Mouse (Mus musculus): ENCODE data around the gene Mon1a. TPM values are rescaled to one million over a fixed set of nuclear protein-coding genes. Genes with fewer than 3 reads are reported as not detected.

The Mon1a gene
- polyA plus RNA-seq, 1 experiment from 2014 or later, result 5.8 TPM

GRCm38 (mm10) chr9:107949184-107949921 lies 61.4 kb downstream of the Mon1a start:
- 67% methylated on average over 13 of the region's 13 CpGs for WGBS (ENCODE audit: insufficient replicate concordance)
- DNase-seq, result no peak
- Histone ChIP-seq H3K27me3 (ENCODE audit: insufficient read depth, low read length) (no peaks in the 10 kb centered on the region), H3K4me2 (ENCODE audit: low read depth, low read length) (no peak overlapping the region), H3K9me3 (ENCODE audit: low read length) (no peaks in the 10 kb centered on the region), H3K4me1 (ENCODE audit: insufficient read depth) (peaks cover 14% of the 10 kb centered on the region), H3K36me3 (replicated peaks; ENCODE audit: insufficient read depth, low read length) (no peaks in the 10 kb centered on the region), H3K4me3 (ENCODE audit: low read depth, low read length) (no peak overlapping the region), H3K27ac (ENCODE audit: low read depth) (no peak overlapping the region), H3K9ac (replicated peaks) (no peak overlapping the region)
- TF ChIP-seq CTCF (IDR thresholded peaks at IDR 0.05; ENCODE audit: low read depth), result no peak
- TF ChIP-seq EP300 (IDR thresholded peaks at IDR 0.05; ENCODE audit: low read depth), result no peak
- ATAC-seq, result no peak

- peak within 1 kb of the TSS; percentile 75 for H3K27ac ChIP-seq (ENCODE audit: low read depth)
- DNase-seq, result no peak
- no peak for ATAC-seq
- H3K27me3 ChIP-seq (ENCODE audit: insufficient read depth, low read length), result no peaks in the 10 kb centered on the region
- H3K9me3 ChIP-seq (ENCODE audit: low read length), result no peaks in the 10 kb centered on the region
- no peaks in the 10 kb centered on the region for H3K36me3 ChIP-seq (replicated peaks; ENCODE audit: insufficient read depth, low read length)
- WGBS (ENCODE audit: insufficient replicate concordance), result 78% methylated on average over 10 of the region's 10 CpGs
- TF ChIP-seq CTCF (IDR thresholded peaks at IDR 0.05; ENCODE audit: low read depth) (no peak), EP300 (IDR thresholded peaks at IDR 0.05; ENCODE audit: low read depth) (no peak)
- H3K9ac ChIP-seq (replicated peaks), result peak within 1 kb of the TSS; percentile 59
- peak within 1 kb of the TSS; percentile 70 for H3K4me2 ChIP-seq (ENCODE audit: low read depth, low read length)
- H3K4me1 ChIP-seq (ENCODE audit: insufficient read depth), result peaks cover 14% of the 10 kb centered on the region
- peak within 1 kb of the TSS; percentile 70 for H3K4me3 ChIP-seq (ENCODE audit: low read depth, low read length)
Observed at GRCm38 (mm10) chr9:107949922-107950235, 61.9 kb downstream of the Mon1a start, which contains the start of gene Traip. Gene Traip (plus strand): TSS chr9:107950136.

- Histone ChIP-seq H3K36me3 (replicated peaks; ENCODE audit: insufficient read depth, low read length) (no peaks in the 10 kb centered on the region), H3K27me3 (ENCODE audit: insufficient read depth, low read length) (no peaks in the 10 kb centered on the region), H3K9ac (replicated peaks) (peak overlapping the region; percentile 59), H3K27ac (ENCODE audit: low read depth) (peak overlapping the region; percentile 75), H3K9me3 (ENCODE audit: low read length) (no peaks in the 10 kb centered on the region), H3K4me2 (ENCODE audit: low read depth, low read length) (peak overlapping the region; percentile 70), H3K4me1 (ENCODE audit: insufficient read depth) (peaks cover 14% of the 10 kb centered on the region), H3K4me3 (ENCODE audit: low read depth, low read length) (peak overlapping the region; percentile 70)
- TF ChIP-seq CTCF (IDR thresholded peaks at IDR 0.05; ENCODE audit: low read depth) (no peak), EP300 (IDR thresholded peaks at IDR 0.05; ENCODE audit: low read depth) (peak; percentile 61)
- ATAC-seq (peak; percentile 94), DNase-seq (peak; percentile 93)
- 16% methylated on average over 45 of the region's 45 CpGs for WGBS (ENCODE audit: insufficient replicate concordance)
Observed at GRCm38 (mm10) chr9:107950460-107951355, 62.8 kb downstream of the Mon1a start.

Other genes with a start within 250 kb of the Mon1a start
- gene Slc38a3, start 218.6 kb upstream of the Mon1a start, polyA plus RNA-seq (2015; fragmentation: Nextera tagmentation; extraction: Ambion mirVana), result 147 and 174 TPM in 2 replicates
- 5.8 and 6.2 TPM in 2 replicates for gene Gnat1, start 208.4 kb upstream of the Mon1a start, polyA plus RNA-seq (2015; fragmentation: Nextera tagmentation; extraction: Ambion mirVana)
- 0.76 and 1.1 TPM in 2 replicates for gene Sema3f, start 177.7 kb upstream of the Mon1a start, polyA plus RNA-seq (2015; fragmentation: Nextera tagmentation; extraction: Ambion mirVana)
- 37.8 and 41.7 TPM in 2 replicates for gene Rbm5, start 117.2 kb upstream of the Mon1a start, polyA plus RNA-seq (2015; fragmentation: Nextera tagmentation; extraction: Ambion mirVana)
- gene Rbm6, start 14.9 kb upstream of the Mon1a start, polyA plus RNA-seq (2015; fragmentation: Nextera tagmentation; extraction: Ambion mirVana), result 14.3 and 17.0 TPM in 2 replicates
- gene Mst1r, start 18.7 kb downstream of the Mon1a start, polyA plus RNA-seq (2015; fragmentation: Nextera tagmentation; extraction: Ambion mirVana), result 0.37 and 0.38 TPM in 2 replicates
- not detected in 2 replicates for gene Actl11, start 40.3 kb downstream of the Mon1a start, polyA plus RNA-seq (2015; fragmentation: Nextera tagmentation; extraction: Ambion mirVana)
- 0.04 and 0.09 TPM in 2 replicates for gene Camkv, start 47.5 kb downstream of the Mon1a start, polyA plus RNA-seq (2015; fragmentation: Nextera tagmentation; extraction: Ambion mirVana)
- 5.4 and 6.5 TPM in 2 replicates for gene Traip, start 62.0 kb downstream of the Mon1a start, polyA plus RNA-seq (2015; fragmentation: Nextera tagmentation; extraction: Ambion mirVana)
- 32.0 and 33.2 TPM in 2 replicates for gene Uba7, start 87.4 kb downstream of the Mon1a start, polyA plus RNA-seq (2015; fragmentation: Nextera tagmentation; extraction: Ambion mirVana)
- 0.12 and 0.31 TPM in 2 replicates for gene Gm20661, start 94.9 kb downstream of the Mon1a start, polyA plus RNA-seq (2015; fragmentation: Nextera tagmentation; extraction: Ambion mirVana)
- gene Inka1, start 97.7 kb downstream of the Mon1a start, polyA plus RNA-seq (2015; fragmentation: Nextera tagmentation; extraction: Ambion mirVana), result 28.5 and 30.6 TPM in 2 replicates
- 0.75 and 1.1 TPM in 2 replicates for gene Cdhr4, start 104.3 kb downstream of the Mon1a start, polyA plus RNA-seq (2015; fragmentation: Nextera tagmentation; extraction: Ambion mirVana)
- 0.07 TPM in 1 of 2 replicates, not detected in the other for gene Gm20662, start 108.2 kb downstream of the Mon1a start, polyA plus RNA-seq (2015; fragmentation: Nextera tagmentation; extraction: Ambion mirVana)
- 18.4 and 19.8 TPM in 2 replicates for gene Ip6k1, start 114.3 kb downstream of the Mon1a start, polyA plus RNA-seq (2015; fragmentation: Nextera tagmentation; extraction: Ambion mirVana)
- gene Gmppb, start 161.1 kb downstream of the Mon1a start, polyA plus RNA-seq (2015; fragmentation: Nextera tagmentation; extraction: Ambion mirVana), result 12.2 and 12.6 TPM in 2 replicates
- gene Amigo3, start 165.0 kb downstream of the Mon1a start, polyA plus RNA-seq (2015; fragmentation: Nextera tagmentation; extraction: Ambion mirVana), result 0.59 and 0.86 TPM in 2 replicates
- gene Mst1, start 192.3 kb downstream of the Mon1a start, polyA plus RNA-seq (2015; fragmentation: Nextera tagmentation; extraction: Ambion mirVana), result 81.4 and 93.0 TPM in 2 replicates
- 45.2 and 50.1 TPM in 2 replicates for gene Rnf123, start 195.2 kb downstream of the Mon1a start, polyA plus RNA-seq (2015; fragmentation: Nextera tagmentation; extraction: Ambion mirVana)
- gene Apeh, start 206.5 kb downstream of the Mon1a start, polyA plus RNA-seq (2015; fragmentation: Nextera tagmentation; extraction: Ambion mirVana), result 67.7 and 75.2 TPM in 2 replicates

All from liver, postnatal 0 days (tissue).